Mouse (Mus musculus) ES-E14 (cell line): ENCODE data around the gene Zfp512.

ENCODE experiments used
- CHD2 ChIP-seq: IDR thresholded peaks from 2 replicates; pipeline ENCODE4 v1.6.1; 2014; ENCODE audit warnings: mild to moderate bottlenecking, low read depth, low read length, inconsistent platforms
- HCFC1 ChIP-seq: IDR thresholded peaks from 2 replicates; pipeline ENCODE4 v1.6.1; 2012; ENCODE audit warnings: low read length, inconsistent platforms, borderline replicate concordance; ENCODE audit not compliant: insufficient read depth
- MAFK ChIP-seq: IDR thresholded peaks from 2 replicates; pipeline ENCODE4 v1.6.1; 2014; ENCODE audit warnings: mild to moderate bottlenecking, low read depth, low read length, inconsistent platforms; ENCODE audit not compliant: insufficient read depth
- ZC3H11A ChIP-seq: IDR thresholded peaks from 2 replicates; pipeline ENCODE4 v1.6.1; 2012; ENCODE audit warnings: low read depth, mild to moderate bottlenecking, inconsistent platforms, low read length, borderline replicate concordance

- TF ChIP-seq CHD2 (peak; percentile 92), MAFK (no peak), HCFC1 (peak; percentile 79), ZC3H11A (no peak)
Observed at GRCm38 (mm10) chr5:31526354-31527116, 74.3 kb downstream of the Zfp512 start, which contains the start of gene Slc4a1ap.
